Mouse (Mus musculus) hindbrain, embryonic 10.5 days (tissue): Measurements from ENCODE around the gene Trpm8. TPM values are rescaled to one million over a fixed set of nuclear protein-coding genes. Genes with fewer than 3 reads are reported as not detected.

Source experiments
- DNase-seq: peaks from one replicate; pipeline ENCODE4 v3.0.0-alpha.2; 2017; ENCODE audit warnings: low spot score
- H3K27ac ChIP-seq: fragments of 300-500 bp; sonication (generic); 2 replicates; pipeline ENCODE4 v1.5.1; 2016; ENCODE audit warnings: mild to moderate bottlenecking, moderate library complexity
- H3K27me3 ChIP-seq: fragments of 300-500 bp; sonication (generic); 2 replicates; pipeline ENCODE4 v1.6.1; 2016; ENCODE audit warnings: mild to moderate bottlenecking; ENCODE audit not compliant: poor library complexity, insufficient read depth, severe bottlenecking
- H3K36me3 ChIP-seq: fragments of 300-500 bp; sonication (generic); 2 replicates; pipeline ENCODE4 v1.6.1; 2016; ENCODE audit warnings: mild to moderate bottlenecking, moderate library complexity
- H3K4me1 ChIP-seq: fragments of 300-500 bp; sonication (generic); replicated peaks from 2 replicates; pipeline ENCODE4 v1.6.1; 2016; ENCODE audit warnings: mild to moderate bottlenecking
- H3K4me3 ChIP-seq: fragments of 300-500 bp; sonication (generic); 2 replicates; pipeline ENCODE4 v1.5.1; 2016; ENCODE audit warnings: mild to moderate bottlenecking, moderate library complexity
- H3K9me3 ChIP-seq: fragments of 300-500 bp; sonication (generic); 2 replicates; pipeline ENCODE4 v1.6.1; 2016; ENCODE audit warnings: mild to moderate bottlenecking, moderate library complexity
- WGBS: fragments of 180-500 bp; shearing (Covaris S2); methylation state at CpG from one replicate; pipeline ENCODE4 v1.1.7; 2016; 5-methylcytosine and 5-hydroxymethylcytosine counted together
- polyA plus RNA-seq: library from polyadenylated mRNA; unstranded; fragments of >200 nt; fragmentation: Nextera tagmentation; extraction: Ambion mirVana; gene quantifications from 2 replicates; pipeline ENCODE4 v1.2.1, GENCODE M21; 2016

The Trpm8 gene
- polyA plus RNA-seq, 1 experiment from 2014 or later: not detected

GRCm38 (mm10) chr1:88296171-88296920 is 18.9 kb downstream of the Trpm8 start:
- 76% methylated on average over 4 of the region's 4 CpGs for WGBS
- H3K36me3 ChIP-seq: no peaks in the 10 kb centered on the region
- H3K27ac ChIP-seq: no peak overlapping the region
- H3K27me3 ChIP-seq: no peaks in the 10 kb centered on the region
- peak; percentile 11 for DNase-seq
- H3K4me1 ChIP-seq: no peaks in the 10 kb centered on the region
- H3K9me3 ChIP-seq: peaks cover 76% of the 10 kb centered on the region
- H3K4me3 ChIP-seq: no peak overlapping the region

GRCm38 (mm10) chr1:88297480-88298258 is 20.2 kb downstream of the Trpm8 start:
- Histone ChIP-seq H3K9me3 (peaks cover 79% of the 10 kb centered on the region), H3K27me3 (no peaks in the 10 kb centered on the region), H3K4me1 (no peaks in the 10 kb centered on the region), H3K36me3 (no peaks in the 10 kb centered on the region), H3K27ac (no peak overlapping the region), H3K4me3 (no peak overlapping the region)
- WGBS: 69% methylated on average over 7 of the region's 7 CpGs
- peak; percentile 7 for DNase-seq

GRCm38 (mm10) chr1:88298686-88299528 is 21.4 kb downstream of the Trpm8 start:
- DNase-seq: no peak

GRCm38 (mm10) chr1:88299529-88299945 is 22.1 kb downstream of the Trpm8 start:
- Histone ChIP-seq H3K27me3 (no peaks in the 10 kb centered on the region), H3K36me3 (no peaks in the 10 kb centered on the region), H3K27ac (no peak overlapping the region), H3K4me3 (no peak overlapping the region), H3K4me1 (no peaks in the 10 kb centered on the region), H3K9me3 (peaks cover 92% of the 10 kb centered on the region)
- WGBS: 86% methylated on average over 2 of the region's 2 CpGs
- DNase-seq: peak; percentile 3

More at GRCm38 (mm10) chr1:88298686-88299528, 21.4 kb downstream of the Trpm8 start:
- Histone ChIP-seq H3K36me3 (no peaks in the 10 kb centered on the region), H3K4me3 (no peak overlapping the region), H3K27ac (no peak overlapping the region), H3K27me3 (no peaks in the 10 kb centered on the region), H3K9me3 (peaks cover 89% of the 10 kb centered on the region), H3K4me1 (no peaks in the 10 kb centered on the region)
- WGBS: 63% methylated on average over 4 of the region's 4 CpGs

- H3K36me3 ChIP-seq: no peaks in the 10 kb centered on the region
- DNase-seq: no peak
Observed at GRCm38 (mm10) chr1:88300301-88301050, 23.0 kb downstream of the Trpm8 start.

GRCm38 (mm10) chr1:88301121-88302014 is 23.9 kb downstream of the Trpm8 start:
- Histone ChIP-seq H3K27ac (no peak overlapping the region), H3K27me3 (no peaks in the 10 kb centered on the region), H3K9me3 (peaks cover 96% of the 10 kb centered on the region), H3K36me3 (no peaks in the 10 kb centered on the region), H3K4me1 (no peaks in the 10 kb centered on the region), H3K4me3 (no peak overlapping the region)
- DNase-seq: no peak
- WGBS: 69% methylated on average over 9 of the region's 9 CpGs

More at GRCm38 (mm10) chr1:88300301-88301050, 23.0 kb downstream of the Trpm8 start:
- Histone ChIP-seq H3K4me1 (no peaks in the 10 kb centered on the region), H3K27me3 (no peaks in the 10 kb centered on the region), H3K4me3 (no peak overlapping the region), H3K27ac (no peak overlapping the region), H3K9me3 (peaks cover 96% of the 10 kb centered on the region)
- WGBS: 47% methylated on average over 5 of the region's 5 CpGs

- no peaks in the 10 kb centered on the region for H3K36me3 ChIP-seq
- peaks cover 96% of the 10 kb centered on the region for H3K9me3 ChIP-seq
- no peak for DNase-seq
- H3K4me1 ChIP-seq: no peaks in the 10 kb centered on the region
- no peak overlapping the region for H3K27ac ChIP-seq
- 65% methylated on average over 14 of the region's 14 CpGs for WGBS
- no peaks in the 10 kb centered on the region for H3K27me3 ChIP-seq
- H3K4me3 ChIP-seq: no peak overlapping the region
Observed at GRCm38 (mm10) chr1:88302057-88302740, 24.7 kb downstream of the Trpm8 start.

- H3K4me1 ChIP-seq: no peaks in the 10 kb centered on the region
- H3K9me3 ChIP-seq: peaks cover 97% of the 10 kb centered on the region
- H3K27ac ChIP-seq: no peak overlapping the region
- no peaks in the 10 kb centered on the region for H3K27me3 ChIP-seq
- H3K4me3 ChIP-seq: no peak overlapping the region
- H3K36me3 ChIP-seq: no peaks in the 10 kb centered on the region
- 68% methylated on average over 6 of the region's 6 CpGs for WGBS
- no peak for DNase-seq
Observed at GRCm38 (mm10) chr1:88303762-88304161, 26.3 kb downstream of the Trpm8 start.

- 62% methylated on average over 8 of the region's 8 CpGs for WGBS
- no peaks in the 10 kb centered on the region for H3K4me1 ChIP-seq
- no peaks in the 10 kb centered on the region for H3K27me3 ChIP-seq
- H3K4me3 ChIP-seq: no peak overlapping the region
- no peak for DNase-seq
- H3K9me3 ChIP-seq: peaks cover 97% of the 10 kb centered on the region
- H3K36me3 ChIP-seq: no peaks in the 10 kb centered on the region
- no peak overlapping the region for H3K27ac ChIP-seq
Observed at GRCm38 (mm10) chr1:88304261-88304985, 27.0 kb downstream of the Trpm8 start.

GRCm38 (mm10) chr1:88305018-88305795 is 27.7 kb downstream of the Trpm8 start:
- DNase-seq: no peak
- no peaks in the 10 kb centered on the region for H3K36me3 ChIP-seq
- no peak overlapping the region for H3K27ac ChIP-seq
- WGBS: 54% methylated on average over 6 of the region's 6 CpGs
- no peaks in the 10 kb centered on the region for H3K4me1 ChIP-seq
- H3K27me3 ChIP-seq: no peaks in the 10 kb centered on the region
- no peak overlapping the region for H3K4me3 ChIP-seq
- peaks cover 97% of the 10 kb centered on the region for H3K9me3 ChIP-seq
